Mouse (Mus musculus): Measurements from ENCODE around the gene 4930402F06Rik.

The 4930402F06Rik gene

GRCm38 (mm10) chr2:35397096-35397495 is at the start of gene 4930402F06Rik:
4930402F06Rik (minus strand) TSS chr2:35397175.
- peak; percentile 64 to 66 for DNase-seq (ENCODE audit: low spot score in 2 of 2)

GRCm38 (mm10) chr2:35446300-35446699 is 49.3 kb upstream of the 4930402F06Rik start:
- DNase-seq (ENCODE audit: low spot score in 2 of 2), result no peak

- DNase-seq (ENCODE audit: low spot score in 2 of 2), result no peak
Observed at GRCm38 (mm10) chr2:35445610-35446009, 48.6 kb upstream of the 4930402F06Rik start.

GRCm38 (mm10) chr2:35444764-35445262 is 47.8 kb upstream of the 4930402F06Rik start:
- no peak for DNase-seq (ENCODE audit: low spot score in 2 of 2)

GRCm38 (mm10) chr2:35443981-35444763 is 47.2 kb upstream of the 4930402F06Rik start:
- DNase-seq (ENCODE audit: low spot score in 2 of 2), result no peak

- no peak for DNase-seq (ENCODE audit: low spot score in 2 of 2)
Observed at GRCm38 (mm10) chr2:35443325-35443724, 46.4 kb upstream of the 4930402F06Rik start.

GRCm38 (mm10) chr2:35442079-35442478 is 45.1 kb upstream of the 4930402F06Rik start:
- no peak for DNase-seq (ENCODE audit: low spot score in 2 of 2)

- no peak for DNase-seq (ENCODE audit: low spot score in 2 of 2)
Observed at GRCm38 (mm10) chr2:35441419-35441818, 44.4 kb upstream of the 4930402F06Rik start.

- DNase-seq (ENCODE audit: low spot score in 2 of 2), result no peak
Observed at GRCm38 (mm10) chr2:35440480-35440879, 43.5 kb upstream of the 4930402F06Rik start.

- no peak for DNase-seq (ENCODE audit: low spot score in 2 of 2)
Observed at GRCm38 (mm10) chr2:35437796-35438195, 40.8 kb upstream of the 4930402F06Rik start.

GRCm38 (mm10) chr2:35434576-35435123 is 37.7 kb upstream of the 4930402F06Rik start:
- no peak for DNase-seq (ENCODE audit: low spot score in 2 of 2)

- DNase-seq (ENCODE audit: low spot score in 2 of 2), result no peak
Observed at GRCm38 (mm10) chr2:35433428-35433827, 36.5 kb upstream of the 4930402F06Rik start.

GRCm38 (mm10) chr2:35432472-35432871 is 35.5 kb upstream of the 4930402F06Rik start:
- DNase-seq (ENCODE audit: low spot score in 2 of 2), result no peak

- no peak for DNase-seq (ENCODE audit: low spot score in 2 of 2)
Observed at GRCm38 (mm10) chr2:35432011-35432410, 35.0 kb upstream of the 4930402F06Rik start.

- DNase-seq (ENCODE audit: low spot score in 2 of 2), result no peak
Observed at GRCm38 (mm10) chr2:35430806-35431205, 33.8 kb upstream of the 4930402F06Rik start.

GRCm38 (mm10) chr2:35428615-35429300 is 31.8 kb upstream of the 4930402F06Rik start:
- no peak for DNase-seq (ENCODE audit: low spot score in 2 of 2)

GRCm38 (mm10) chr2:35427559-35427958 is 30.6 kb upstream of the 4930402F06Rik start:
- no peak for DNase-seq (ENCODE audit: low spot score in 2 of 2)

GRCm38 (mm10) chr2:35423711-35424339 is 26.9 kb upstream of the 4930402F06Rik start:
- no peak for DNase-seq (ENCODE audit: low spot score in 2 of 2)

- DNase-seq (ENCODE audit: low spot score in 2 of 2), result no peak
Observed at GRCm38 (mm10) chr2:35422384-35422783, 25.4 kb upstream of the 4930402F06Rik start.

- no peak for DNase-seq (ENCODE audit: low spot score in 2 of 2)
Observed at GRCm38 (mm10) chr2:35420681-35421080, 23.7 kb upstream of the 4930402F06Rik start.

GRCm38 (mm10) chr2:35419671-35420070 is 22.7 kb upstream of the 4930402F06Rik start:
- no peak for DNase-seq (ENCODE audit: low spot score in 2 of 2)

- no peak for DNase-seq (ENCODE audit: low spot score in 2 of 2)
Observed at GRCm38 (mm10) chr2:35419243-35419642, 22.3 kb upstream of the 4930402F06Rik start.

Data from right cerebral cortex, postnatal 10 days (tissue).